Mouse (Mus musculus): ENCODE measurements around the gene Dhrs7.

- TF ChIP-seq POLR2A (IDR thresholded peaks at IDR 0.05; ENCODE audit: insufficient read length, low read depth) (no peak), MAX (IDR thresholded peaks at IDR 0.05; ENCODE audit: low read depth) (no peak), POLR2AphosphoS2 (IDR thresholded peaks at IDR 0.05; ENCODE audit: insufficient read length, low read depth) (no peak), TCF12 (IDR thresholded peaks at IDR 0.05; ENCODE audit: insufficient read depth, poor library complexity, severe bottlenecking) (no peak), CEBPB (IDR thresholded peaks at IDR 0.05; ENCODE audit: insufficient read depth, poor library complexity, severe bottlenecking) (no peak), SRF (IDR thresholded peaks at IDR 0.05; ENCODE audit: control insufficient read depth, insufficient read length, low read depth) (no peak), MYOD1 (IDR thresholded peaks at IDR 0.05; ENCODE audit: control insufficient read depth in 1 of 3, insufficient read length in 2 of 3, low read depth in 2 of 3) (no peak), TCF3 (IDR thresholded peaks at IDR 0.05; ENCODE audit: insufficient read length, low read depth) (no peak), REST (IDR thresholded peaks at IDR 0.05; ENCODE audit: insufficient read depth, insufficient read length) (no peak)
These were observed 36.0 kb downstream of the Dhrs7 start for GRCm38 (mm10) chr12:72628751-72629150.

Data from myocyte (in vitro differentiated cells).